Mouse (Mus musculus): ENCODE data around the gene Arsg. TPM values are rescaled to one million over a fixed set of nuclear protein-coding genes. Genes with fewer than 3 reads are reported as not detected.

Gene Arsg
- total RNA-seq, 1 experiment, result 1.0 TPM

DNA sequence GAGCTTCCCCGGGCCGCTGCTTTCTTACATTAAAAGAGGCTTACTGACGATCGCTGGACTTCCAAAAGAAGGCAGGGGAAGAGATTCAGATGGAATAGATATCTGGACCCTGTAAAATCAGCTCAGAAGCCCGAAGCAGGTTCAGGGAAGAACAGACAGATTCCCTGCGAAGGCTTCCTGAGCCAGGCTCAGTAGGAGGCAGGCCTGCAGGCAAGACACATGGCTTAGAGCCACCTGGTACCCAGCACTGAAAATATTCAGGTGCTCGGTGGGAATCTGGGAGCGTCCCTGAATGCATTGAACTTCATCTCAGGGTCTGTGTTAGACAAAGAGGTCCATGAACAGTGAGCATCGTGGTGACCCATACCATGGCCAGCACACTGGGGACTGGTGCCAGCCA, 106.8 kb downstream of the Arsg start:
- Histone ChIP-seq H3K4me3 (ENCODE audit: insufficient read depth in 1 of 2, low read depth in 1 of 2, low read length in 2 of 2, poor library complexity in 1 of 2, severe bottlenecking in 1 of 2) (no peak overlapping the region), H3K9me3 (ENCODE audit: control insufficient read depth, insufficient read depth, low read depth, low read length) (no peaks in the 10 kb centered on the region), H3K4me1 (ENCODE audit: control insufficient read depth in 2 of 2, insufficient read depth in 2 of 2, low read length in 2 of 2, poor library complexity in 1 of 2) (no peaks in the 10 kb centered on the region), H3K36me3 (ENCODE audit: control insufficient read depth, insufficient read depth, low read length, poor library complexity, severe bottlenecking) (no peaks in the 10 kb centered on the region), H3K27ac (ENCODE audit: insufficient read depth, low read depth, low read length, poor library complexity, severe bottlenecking) (no peak overlapping the region), H3K9ac (ENCODE audit: insufficient read depth, low read depth, low read length, poor library complexity, severe bottlenecking) (no peak overlapping the region)
- TF ChIP-seq ZNF384 (IDR thresholded peaks at IDR 0.05; ENCODE audit: low read depth, low read length) (no peak), CHD2 (IDR thresholded peaks at IDR 0.05; ENCODE audit: low read depth, low read length) (no peak), HCFC1 (IDR thresholded peaks at IDR 0.05; ENCODE audit: borderline replicate concordance, insufficient read depth, low read length) (no peak), MAFK (IDR thresholded peaks at IDR 0.05; ENCODE audit: insufficient read depth, low read depth, low read length) (no peak), ZC3H11A (IDR thresholded peaks at IDR 0.05; ENCODE audit: borderline replicate concordance, low read depth, low read length) (no peak)
- in situ Hi-C loops (cut with MboI; ENCODE audit: low sequenced_read_pairs in 2 of 2, unreplicated experiment in 2 of 2), result loop anchor here in 1 of 2 experiments (25.0 kb wide), 1 partner anchor 343 kb away; no protein-coding TSS in a partner anchor
- no peak for DNase-seq (ENCODE audit: low read depth, low spot score)

DNA sequence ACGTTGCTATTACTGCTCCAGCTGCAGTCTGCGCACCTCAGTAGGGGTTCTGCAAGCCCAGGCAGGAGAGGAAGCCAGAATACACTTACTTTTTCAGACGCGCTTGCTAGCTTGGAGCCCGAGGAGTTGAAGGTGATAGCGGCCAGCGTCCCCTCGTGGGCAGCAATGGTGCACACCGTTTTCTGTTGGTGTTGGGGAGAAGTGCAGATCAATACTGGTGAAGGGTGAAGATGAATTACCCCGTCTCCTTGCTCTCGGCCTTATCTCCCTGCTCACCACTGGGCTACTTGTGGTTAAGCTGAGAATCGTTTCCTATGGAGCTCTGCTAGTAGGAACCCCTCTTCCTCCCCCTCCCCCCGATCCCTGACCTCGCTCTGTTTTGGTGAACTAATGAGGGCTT, 110.8 kb downstream of the Arsg start:
- H3K36me3 ChIP-seq (ENCODE audit: control insufficient read depth, insufficient read depth, low read length, poor library complexity, severe bottlenecking), result no peaks in the 10 kb centered on the region
- no peak overlapping the region for H3K9ac ChIP-seq (ENCODE audit: insufficient read depth, low read depth, low read length, poor library complexity, severe bottlenecking)
- DNase-seq (ENCODE audit: low read depth, low spot score), result no peak
- H3K4me1 ChIP-seq (ENCODE audit: control insufficient read depth in 2 of 2, insufficient read depth in 2 of 2, low read length in 2 of 2, poor library complexity in 1 of 2), result no peaks in the 10 kb centered on the region
- no peak overlapping the region for H3K4me3 ChIP-seq (ENCODE audit: insufficient read depth in 1 of 2, low read depth in 1 of 2, low read length in 2 of 2, poor library complexity in 1 of 2, severe bottlenecking in 1 of 2)
- TF ChIP-seq HCFC1 (IDR thresholded peaks at IDR 0.05; ENCODE audit: borderline replicate concordance, insufficient read depth, low read length) (no peak), CHD2 (IDR thresholded peaks at IDR 0.05; ENCODE audit: low read depth, low read length) (no peak), MAFK (IDR thresholded peaks at IDR 0.05; ENCODE audit: insufficient read depth, low read depth, low read length) (no peak), ZC3H11A (IDR thresholded peaks at IDR 0.05; ENCODE audit: borderline replicate concordance, low read depth, low read length) (no peak), ZNF384 (IDR thresholded peaks at IDR 0.05; ENCODE audit: low read depth, low read length) (no peak)
- no peaks in the 10 kb centered on the region for H3K9me3 ChIP-seq (ENCODE audit: control insufficient read depth, insufficient read depth, low read depth, low read length)
- in situ Hi-C loops (cut with MboI; ENCODE audit: low sequenced_read_pairs in 2 of 2, unreplicated experiment in 2 of 2), result loop anchor here in 1 of 2 experiments (25.0 kb wide), 1 partner anchor 347 kb away; no protein-coding TSS in a partner anchor
- no peak overlapping the region for H3K27ac ChIP-seq (ENCODE audit: insufficient read depth, low read depth, low read length, poor library complexity, severe bottlenecking)

DNA sequence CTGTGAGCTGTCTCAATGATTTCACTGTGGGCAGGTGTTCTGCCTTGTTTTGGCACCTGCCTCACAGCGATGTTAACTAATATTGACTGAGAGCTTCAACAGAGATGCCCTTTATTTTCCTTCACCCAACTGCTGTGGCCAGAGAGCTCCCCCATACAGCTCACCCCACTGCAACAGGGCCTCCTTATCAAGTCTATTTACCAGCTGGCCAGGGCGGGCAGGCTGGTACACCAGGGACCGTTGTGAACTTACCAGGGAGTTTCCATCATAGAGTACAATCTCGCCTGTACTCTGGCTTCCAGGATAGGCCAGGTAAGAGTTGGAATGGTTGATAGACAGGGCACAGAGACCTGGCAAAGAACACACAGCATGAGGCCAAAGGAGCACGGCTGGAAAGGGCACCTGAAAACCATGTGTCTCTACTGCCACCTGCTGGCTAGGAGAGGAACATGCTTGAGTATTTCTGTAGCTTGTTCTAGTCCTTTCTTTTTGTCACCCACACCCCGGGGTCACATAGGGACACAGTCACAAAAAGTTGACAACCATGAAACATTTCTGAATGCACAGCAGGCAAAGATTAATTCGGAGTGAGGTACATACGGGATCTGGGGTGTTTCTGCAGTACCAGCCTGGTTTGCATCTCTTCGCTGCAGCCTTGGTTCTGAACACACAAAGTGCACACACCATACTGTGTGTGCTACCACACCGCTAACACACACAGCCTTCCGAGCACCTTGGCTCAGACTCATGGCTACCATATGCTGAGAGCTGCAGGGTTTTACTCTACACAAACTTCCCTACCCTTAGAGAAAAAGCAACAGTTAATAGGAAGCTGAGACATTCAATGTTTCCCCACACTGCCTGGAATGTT, 111.9 kb downstream of the Arsg start:
- Histone ChIP-seq H3K36me3 (ENCODE audit: control insufficient read depth, insufficient read depth, low read length, poor library complexity, severe bottlenecking) (no peaks in the 10 kb centered on the region), H3K9me3 (ENCODE audit: control insufficient read depth, insufficient read depth, low read depth, low read length) (no peaks in the 10 kb centered on the region), H3K4me3 (ENCODE audit: insufficient read depth in 1 of 2, low read depth in 1 of 2, low read length in 2 of 2, poor library complexity in 1 of 2, severe bottlenecking in 1 of 2) (no peak overlapping the region), H3K4me1 (ENCODE audit: control insufficient read depth in 2 of 2, insufficient read depth in 2 of 2, low read length in 2 of 2, poor library complexity in 1 of 2) (no peaks in the 10 kb centered on the region), H3K9ac (ENCODE audit: insufficient read depth, low read depth, low read length, poor library complexity, severe bottlenecking) (no peak overlapping the region), H3K27ac (ENCODE audit: insufficient read depth, low read depth, low read length, poor library complexity, severe bottlenecking) (no peak overlapping the region)
- no peak for TF ChIP-seq CHD2 (IDR thresholded peaks at IDR 0.05; ENCODE audit: low read depth, low read length)
- peak; percentile 87 for TF ChIP-seq ZC3H11A (IDR thresholded peaks at IDR 0.05; ENCODE audit: borderline replicate concordance, low read depth, low read length)
- DNase-seq (ENCODE audit: low read depth, low spot score), result peak; percentile 56
- in situ Hi-C loops (cut with MboI; ENCODE audit: low sequenced_read_pairs in 2 of 2, unreplicated experiment in 2 of 2), result loop anchor here in 1 of 2 experiments (5.0 to 25.0 kb wide), 2 partner anchors 143 to 348 kb away; no protein-coding TSS in a partner anchor

- no peak for TF ChIP-seq ZNF384 (IDR thresholded peaks at IDR 0.05; ENCODE audit: low read depth, low read length)
- TF ChIP-seq CHD2 (IDR thresholded peaks at IDR 0.05; ENCODE audit: low read depth, low read length), result no peak
- no peak for TF ChIP-seq ZC3H11A (IDR thresholded peaks at IDR 0.05; ENCODE audit: borderline replicate concordance, low read depth, low read length)
- no peak for TF ChIP-seq HCFC1 (IDR thresholded peaks at IDR 0.05; ENCODE audit: borderline replicate concordance, insufficient read depth, low read length)
- TF ChIP-seq MAFK (IDR thresholded peaks at IDR 0.05; ENCODE audit: insufficient read depth, low read depth, low read length), result no peak
- Histone ChIP-seq H3K9me3 (ENCODE audit: control insufficient read depth, insufficient read depth, low read depth, low read length) (no peaks in the 10 kb centered on the region), H3K4me1 (ENCODE audit: control insufficient read depth in 2 of 2, insufficient read depth in 2 of 2, low read length in 2 of 2, poor library complexity in 1 of 2) (no peaks in the 10 kb centered on the region), H3K27ac (ENCODE audit: insufficient read depth, low read depth, low read length, poor library complexity, severe bottlenecking) (no peak overlapping the region), H3K4me3 (ENCODE audit: insufficient read depth in 1 of 2, low read depth in 1 of 2, low read length in 2 of 2, poor library complexity in 1 of 2, severe bottlenecking in 1 of 2) (no peak overlapping the region), H3K9ac (ENCODE audit: insufficient read depth, low read depth, low read length, poor library complexity, severe bottlenecking) (no peak overlapping the region), H3K36me3 (ENCODE audit: control insufficient read depth, insufficient read depth, low read length, poor library complexity, severe bottlenecking) (no peaks in the 10 kb centered on the region)
- DNase-seq (ENCODE audit: low read depth, low spot score), result no peak
- in situ Hi-C loops (cut with MboI; ENCODE audit: low sequenced_read_pairs in 2 of 2, unreplicated experiment in 2 of 2), result loop anchor here in 1 of 2 experiments (5.0 to 25.0 kb wide), 2 partner anchors 144 to 349 kb away; no protein-coding TSS in a partner anchor
Observed at GRCm38 (mm10) chr11:109586424-109586823, 113.2 kb downstream of the Arsg start.

Measured in ES-E14 (cell line).